ENCODE assay signal across 22 mouse cellular contexts in the genomic region with DNA sequence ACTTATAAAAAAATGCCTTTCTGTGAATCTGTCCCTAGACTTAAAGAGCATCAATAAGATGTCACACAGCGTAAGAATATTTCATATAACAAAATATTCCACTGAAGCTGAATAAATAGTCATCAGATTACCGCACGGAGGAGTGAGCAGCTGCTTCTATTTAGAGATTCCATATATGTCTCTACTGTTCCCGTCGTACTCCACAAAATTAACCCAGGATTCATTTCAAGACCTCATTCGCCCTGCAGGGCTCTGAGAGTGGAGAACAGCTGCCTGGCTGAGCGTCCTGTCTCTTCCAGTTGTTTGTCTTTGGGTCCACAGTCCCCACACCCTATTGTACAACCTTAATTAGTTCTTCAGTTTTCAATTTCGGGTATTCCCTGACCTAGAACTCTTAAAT. TPM values are rescaled to one million over a fixed set of nuclear protein-coding genes. Genes with fewer than 3 reads are reported as not detected.
A peak's percentile ranks its signal among the peaks of the same experiment; 100 is the strongest.
DNase-seq lines count a peak whose midpoint lies in the region; ATAC-seq and TF ChIP-seq lines count a peak whose summit lies in the region.
"Had no signal": no experiment of that assay in that cellular context is flagged by ENCODE, and none has a peak within 500 bp of the region (broad histone marks: within the 10 kb centered on the region; RNA-seq: fewer than 3 reads in every experiment).

No protein-coding gene starts in this region.

- no peaks in the 10 kb centered on the region for H3K27me3 ChIP-seq in limb, embryonic 14.5 days (ENCODE audit: control insufficient read depth, insufficient read depth, low read length)
- 0 out of 2 replicates have a peak, but pooled peaks cover 5% of the 10 kb centered on the region for H3K27me3 ChIP-seq in limb, embryonic 10.5 days (ENCODE audit: low read depth, poor library complexity, severe bottlenecking)
- H3K27me3 ChIP-seq in embryonic facial prominence, embryonic 12.5 days = no peaks in the 10 kb centered on the region
- H3K27me3 ChIP-seq in embryonic facial prominence, embryonic 13.5 days = no peaks in the 10 kb centered on the region
- H3K27me3 ChIP-seq in myocyte (ENCODE audit: control insufficient read depth, insufficient read depth, insufficient read length) = no peaks in the 10 kb centered on the region

- H3ac ChIP-seq in myocyte (ENCODE audit: control insufficient read depth, insufficient read length) = no peak overlapping the region

- H3K4me3 ChIP-seq in limb, embryonic 14.5 days (replicated peaks; ENCODE audit: low read length) = no peak overlapping the region
- H3K4me3 ChIP-seq in limb, embryonic 10.5 days = no peak overlapping the region
- H3K4me3 ChIP-seq in embryonic facial prominence, embryonic 12.5 days = no peak overlapping the region
- H3K4me3 ChIP-seq in embryonic facial prominence, embryonic 13.5 days = no peak overlapping the region
- H3K4me3 ChIP-seq in myocyte = no peak overlapping the region
- H3K4me3 ChIP-seq: erythroblast, embryonic 14.5 days; forebrain, embryonic 10.5 days; forebrain, embryonic 12.5 days had no signal

- peak; percentile 60; the same call in 1 of the 2 replicates for ATAC-seq in limb, embryonic 14.5 days (ENCODE audit: low FRiP score, low read depth)
- ATAC-seq in embryonic facial prominence, embryonic 12.5 days (ENCODE audit: insufficient number of reproducible peaks, insufficient read depth, low FRiP score, low TSS enrichment) = 0 out of 2 replicates have a peak, but pooled peaks have one; percentile 41
- ATAC-seq in embryonic facial prominence, embryonic 13.5 days (ENCODE audit: insufficient number of reproducible peaks, insufficient read depth, low FRiP score, low TSS enrichment, low read depth) = no peak
- ATAC-seq: forebrain, embryonic 14.5 days; forebrain, embryonic 16.5 days had no signal

- no peak overlapping the region for H3K9ac ChIP-seq in limb, embryonic 14.5 days (ENCODE audit: low read depth, low read length, severe bottlenecking)
- no peak overlapping the region for H3K9ac ChIP-seq in embryonic facial prominence, embryonic 12.5 days
- H3K9ac ChIP-seq in embryonic facial prominence, embryonic 13.5 days = no peak overlapping the region
- H3K9ac ChIP-seq: forebrain, embryonic 12.5 days had no signal

- no peaks in the 10 kb centered on the region for H3K36me3 ChIP-seq in limb, embryonic 14.5 days (ENCODE audit: control insufficient read depth, insufficient read depth, low read length)
- H3K36me3 ChIP-seq in limb, embryonic 10.5 days = no peaks in the 10 kb centered on the region
- no peaks in the 10 kb centered on the region for H3K36me3 ChIP-seq in embryonic facial prominence, embryonic 12.5 days
- H3K36me3 ChIP-seq in embryonic facial prominence, embryonic 13.5 days = no peaks in the 10 kb centered on the region
- no peaks in the 10 kb centered on the region for H3K36me3 ChIP-seq in myocyte (ENCODE audit: control insufficient read depth, insufficient read depth)
- H3K36me3 ChIP-seq: forebrain, embryonic 10.5 days; forebrain, embryonic 12.5 days had no signal

- no peaks in the 10 kb centered on the region for H3K9me3 ChIP-seq in limb, embryonic 14.5 days (ENCODE audit: control insufficient read depth, low read length)
- H3K9me3 ChIP-seq in limb, embryonic 10.5 days (replicated peaks) = no peaks in the 10 kb centered on the region
- no peaks in the 10 kb centered on the region for H3K9me3 ChIP-seq in embryonic facial prominence, embryonic 12.5 days
- H3K9me3 ChIP-seq in embryonic facial prominence, embryonic 13.5 days = no peaks in the 10 kb centered on the region
- H3K9me3 ChIP-seq: forebrain, embryonic 10.5 days; forebrain, embryonic 12.5 days had no signal

- no peaks in the 10 kb centered on the region for H3K4me1 ChIP-seq in limb, embryonic 14.5 days (ENCODE audit: control insufficient read depth, insufficient read depth, low read length)
- no peaks in the 10 kb centered on the region for H3K4me1 ChIP-seq in limb, embryonic 10.5 days
- no peaks in the 10 kb centered on the region for H3K4me1 ChIP-seq in embryonic facial prominence, embryonic 12.5 days
- H3K4me1 ChIP-seq in embryonic facial prominence, embryonic 13.5 days = peaks cover 6% of the 10 kb centered on the region; the same call in 1 of the 2 replicates
- H3K4me1 ChIP-seq: forebrain, embryonic 12.5 days had no signal

- no peak overlapping the region for H3K4me2 ChIP-seq in limb, embryonic 14.5 days (replicated peaks; ENCODE audit: low read depth, low read length, severe bottlenecking)
- H3K4me2 ChIP-seq in embryonic facial prominence, embryonic 12.5 days (replicated peaks) = no peak overlapping the region
- 0 out of 2 replicates have a peak overlapping the region, but pooled peaks have one; percentile 22 for H3K4me2 ChIP-seq in embryonic facial prominence, embryonic 13.5 days
- peak overlapping the region; percentile 37 for H3K4me2 ChIP-seq in myocyte (ENCODE audit: low read depth)
- H3K4me2 ChIP-seq: forebrain, embryonic 12.5 days had no signal

- TF ChIP-seq POLR2A in limb, embryonic 14.5 days (IDR thresholded peaks at IDR 0.05; ENCODE audit: borderline replicate concordance, extremely low read depth, insufficient read depth, insufficient read length) = no peak
- TF ChIP-seq POLR2A in myocyte (IDR thresholded peaks at IDR 0.05; ENCODE audit: insufficient read length, low read depth) = no peak

- H3K27ac ChIP-seq in limb, embryonic 14.5 days (replicated peaks; ENCODE audit: low read depth, low read length) = no peak overlapping the region
- no peak overlapping the region for H3K27ac ChIP-seq in limb, embryonic 10.5 days
- no peak overlapping the region; the same call in 1 of the 2 replicates for H3K27ac ChIP-seq in embryonic facial prominence, embryonic 12.5 days
- peak overlapping the region; percentile 64 for H3K27ac ChIP-seq in embryonic facial prominence, embryonic 13.5 days
- H3K27ac ChIP-seq: forebrain, embryonic 10.5 days; forebrain, embryonic 12.5 days had no signal

- no peaks in the 10 kb centered on the region for H3K79me2 ChIP-seq in myocyte (ENCODE audit: control insufficient read depth, insufficient read depth)

- DNase-seq in limb, embryonic 14.5 days (ENCODE audit: low spot score) = no peak
- no peak for DNase-seq in limb, embryonic 10.5 days (ENCODE audit: low spot score)
- DNase-seq in ovary, postnatal 36 days (ENCODE audit: low spot score) = no peak
- no peak for DNase-seq in lung, adult 18-20 months
- DNase-seq: adrenal gland, adult 2 months; adrenal gland, postnatal 10 days; adrenal gland, postnatal 25 days; cerebellum, adult 11 months; cerebellum, adult 18-20 months; cerebellum, adult 8-10 months; cerebellum, adult 9-11 months; cerebellum, postnatal 14 days; cerebellum, postnatal 36 days; embryo, embryonic 11 days had no signal

- 47% methylated on average over 8 of the region's 8 CpGs for WGBS in limb, embryonic 14.5 days
- 78% methylated on average over 8 of the region's 8 CpGs for WGBS in limb, embryonic 10.5 days
- 20% methylated on average over 8 of the region's 8 CpGs for WGBS in embryonic facial prominence, embryonic 12.5 days
- 15% methylated on average over 8 of the region's 8 CpGs for whole genome bisulfite sequencing in embryonic facial prominence, embryonic 13.5 days

TF ChIP-seq in myocyte, 11 proteins besides CTCF, POLR2A, EP300 and RAD21:
- TF ChIP-seq MYOD1 (IDR thresholded peaks at IDR 0.05; ENCODE audit: control insufficient read depth in 1 of 3, insufficient read length in 2 of 3, low read depth in 2 of 3) (peak in 1 of 3 experiments; percentile 29), MYOG (IDR thresholded peaks at IDR 0.05; ENCODE audit: control insufficient read depth in 1 of 3, insufficient read depth in 1 of 3, insufficient read length in 2 of 3, low read depth in 2 of 3) (no peak)

RNA-seq across cellular contexts. Expression of a gene that starts 11.9 kb away (rescaled TPM):
- 10.2 and 10.5 TPM in 2 replicates for polyA plus RNA-seq in limb, embryonic 14.5 days (2012; rRNA removed)
- 34.0 and 39.6 TPM in 2 replicates for polyA plus RNA-seq in limb, embryonic 14.5 days (2014; fragmentation: Nextera tagmentation; extraction: Ambion mirVana)
- 35.1 and 41.4 TPM in 2 replicates for polyA plus RNA-seq in limb, embryonic 10.5 days (2016; fragmentation: Nextera tagmentation; extraction: Ambion mirVana)
- 38.9 and 42.1 TPM in 2 replicates for polyA plus RNA-seq in embryonic facial prominence, embryonic 12.5 days (2016; fragmentation: Nextera tagmentation; extraction: Ambion mirVana)
- 31.5 and 42.2 TPM in 2 replicates for polyA plus RNA-seq in embryonic facial prominence, embryonic 13.5 days (2015; fragmentation: Nextera tagmentation; extraction: Ambion mirVana)
- 11.8 TPM for polyA plus RNA-seq in myocyte (2012; fragmentation: generic; extraction: Trizol)
- polyA plus RNA-seq: erythroblast, embryonic 14.5 days had no signal

Comparison
In these comparisons a context has a peak if more than half of its experiments do, and no peak if none do; other contexts are left out.
1. H3K4me2 ChIP-seq: peak in embryonic facial prominence, embryonic 13.5 days (single experiment) and myocyte (single experiment); none in limb, embryonic 14.5 days (single experiment) and embryonic facial prominence, embryonic 12.5 days (single experiment).